Mouse (Mus musculus) cortical plate, adult 2 months (tissue): ENCODE data around the gene Klhdc4. TPM values are rescaled to one million over a fixed set of nuclear protein-coding genes. Genes with fewer than 3 reads are reported as not detected.

Experiments used
- H3K27ac ChIP-seq: fragments of 200-500 bp; 2 replicates; pipeline ENCODE4 v1.5.1; 2012; ENCODE audit warnings: low read length, control low read depth, inconsistent platforms; ENCODE audit not compliant: insufficient read depth
- H3K4me1 ChIP-seq: fragments of 200-500 bp; 2 replicates; pipeline ENCODE4 v1.6.1; 2011; ENCODE audit warnings: low read length; ENCODE audit not compliant: control insufficient read depth, insufficient read depth
- H3K4me3 ChIP-seq: fragments of 200-500 bp; 2 replicates; pipeline ENCODE4 v1.5.1; 2011; ENCODE audit warnings: mild to moderate bottlenecking, low read length, control low read depth; ENCODE audit not compliant: insufficient read depth
- CTCF ChIP-seq: fragments of 200-500 bp; IDR thresholded peaks from 2 replicates; pipeline ENCODE4 v1.5.1; 2011; ENCODE audit warnings: mild to moderate bottlenecking, control low read depth, low read length; ENCODE audit not compliant: insufficient read depth; ENCODE audit errors: extremely low read depth
- POLR2A ChIP-seq: fragments of 200-500 bp; IDR thresholded peaks from 2 replicates; pipeline ENCODE4 v1.6.1; 2011; ENCODE audit warnings: mild to moderate bottlenecking, low read length, control low read depth; ENCODE audit not compliant: insufficient read depth; ENCODE audit errors: extremely low read depth
- polyA plus RNA-seq: library from polyadenylated mRNA; depleted of rRNA; stranded (reverse); fragments of >200 nt; gene quantifications from 2 replicates; pipeline ENCODE4 v1.2.3, GENCODE M21; 2012

Klhdc4 gene
- polyA plus RNA-seq, 1 experiment = 46.8 TPM

DNA sequence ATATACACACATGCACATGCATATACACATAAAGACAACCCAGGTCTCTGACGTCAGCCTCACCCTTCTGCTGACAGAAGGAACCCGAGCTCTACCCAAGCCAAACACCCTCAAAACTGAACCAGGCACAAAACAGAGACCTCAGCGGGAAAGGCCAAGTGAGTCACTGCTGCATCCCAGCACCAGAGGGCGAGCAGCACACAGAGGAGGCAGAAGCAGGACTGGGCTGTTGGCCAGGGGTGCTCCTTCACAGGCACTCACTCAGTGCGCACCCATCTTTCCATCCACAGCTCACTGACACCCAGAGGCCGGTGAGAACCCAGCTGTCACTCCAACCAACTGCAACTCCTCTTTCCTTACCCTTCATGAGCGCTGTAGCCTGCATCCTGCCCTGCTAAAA lies 11.1 kb downstream of the Klhdc4 start:
- TF ChIP-seq CTCF (0 out of 2 replicates have a peak, but pooled peaks have one; percentile 6), POLR2A (no peak)
- Histone ChIP-seq H3K27ac (no peak overlapping the region), H3K4me1 (no peaks in the 10 kb centered on the region), H3K4me3 (no peak overlapping the region)

DNA sequence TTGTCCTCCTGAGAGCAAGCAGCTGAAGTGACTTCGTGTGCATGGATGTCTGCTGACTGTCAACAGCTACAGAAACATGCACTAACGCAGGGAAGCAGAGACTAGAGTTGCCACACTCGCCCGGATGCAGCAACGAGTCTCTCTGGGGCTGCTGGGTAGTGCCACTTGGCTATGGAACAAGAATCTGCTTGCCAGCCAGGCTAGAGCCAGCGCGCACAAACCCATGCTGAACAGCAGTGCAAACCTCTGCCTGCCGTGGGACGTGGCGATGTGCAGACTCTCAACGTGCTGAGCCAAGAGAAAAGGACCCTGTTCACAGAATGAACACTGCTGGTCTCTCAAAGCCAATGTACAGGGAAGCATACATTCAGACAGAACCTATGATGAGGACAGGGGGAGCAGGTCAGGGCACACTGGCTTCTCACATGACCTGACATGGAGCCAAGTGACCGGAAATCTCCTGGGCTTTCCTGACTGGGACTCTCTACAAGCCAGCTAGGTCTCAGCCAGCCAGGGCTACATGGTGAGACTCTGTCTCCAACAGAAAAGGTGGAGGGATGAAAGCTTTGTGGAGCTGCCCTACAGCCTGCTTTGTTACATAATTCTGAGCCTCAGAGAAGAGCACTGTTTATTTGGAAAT lies 17.3 kb downstream of the Klhdc4 start:
- Histone ChIP-seq H3K4me1 (peaks cover 15% of the 10 kb centered on the region), H3K4me3 (no peak overlapping the region), H3K27ac (peak overlapping the region; percentile 36)
- no peak for TF ChIP-seq CTCF
- TF ChIP-seq POLR2A = no peak

DNA sequence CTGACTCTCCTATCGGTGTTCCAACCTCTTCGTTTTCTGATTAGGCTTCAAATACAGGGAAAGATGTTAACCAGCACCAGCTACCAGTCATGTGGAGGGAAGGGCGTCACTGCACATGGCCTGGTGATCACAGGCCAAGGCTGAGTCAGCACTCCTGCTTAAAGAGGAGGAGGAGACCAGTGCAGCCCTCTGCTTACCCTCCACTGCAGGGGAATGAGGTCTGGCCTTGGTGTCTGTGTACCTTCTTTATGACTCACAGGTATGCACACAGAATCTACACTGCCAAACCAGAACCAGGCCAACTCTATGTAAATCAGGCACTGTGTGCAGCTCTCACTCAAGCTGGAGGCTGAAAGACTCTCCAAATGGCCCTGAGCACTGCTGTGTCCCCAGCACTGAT lies 17.9 kb downstream of the Klhdc4 start:
- Histone ChIP-seq H3K4me1 (peaks cover 15% of the 10 kb centered on the region), H3K4me3 (no peak overlapping the region), H3K27ac (peak overlapping the region; percentile 36)
- TF ChIP-seq POLR2A = no peak
- no peak for TF ChIP-seq CTCF

DNA sequence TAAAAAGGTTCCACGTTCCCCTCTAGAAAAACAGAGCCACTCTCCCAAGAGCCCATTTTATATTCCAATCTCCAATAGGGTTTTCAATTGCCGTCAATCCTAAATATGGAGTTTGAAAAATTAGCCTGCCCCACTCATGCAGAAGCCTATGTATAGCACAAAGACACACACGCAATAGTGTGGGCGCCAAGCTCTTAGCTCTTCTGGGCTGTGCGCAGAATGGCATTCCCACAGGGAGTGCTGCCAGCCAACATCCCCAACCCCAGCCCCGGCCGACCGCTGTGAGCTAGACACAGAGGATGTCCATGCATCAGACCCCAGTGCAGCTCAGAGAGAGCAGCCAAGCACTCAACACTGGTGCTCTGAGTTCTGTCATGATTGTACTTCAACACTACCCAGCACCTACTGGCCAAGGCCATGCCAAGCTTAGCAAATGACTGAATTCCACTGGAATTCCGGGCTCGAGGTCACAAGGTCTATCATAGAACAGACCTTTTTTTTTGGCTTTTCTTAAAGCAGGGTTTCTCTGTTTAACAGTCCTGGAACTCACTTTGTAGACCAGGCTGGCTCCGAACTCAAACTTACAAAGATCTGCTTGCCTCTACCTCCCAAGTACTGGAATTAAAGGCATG lies 19.7 kb downstream of the Klhdc4 start:
- H3K4me1 ChIP-seq = peaks cover 15% of the 10 kb centered on the region
- TF ChIP-seq CTCF (no peak), POLR2A (peak; percentile 41; the same call in 1 of the 2 replicates)
- peak overlapping the region; percentile 11; the same call in 1 of the 2 replicates for H3K27ac ChIP-seq
- no peak overlapping the region for H3K4me3 ChIP-seq

DNA sequence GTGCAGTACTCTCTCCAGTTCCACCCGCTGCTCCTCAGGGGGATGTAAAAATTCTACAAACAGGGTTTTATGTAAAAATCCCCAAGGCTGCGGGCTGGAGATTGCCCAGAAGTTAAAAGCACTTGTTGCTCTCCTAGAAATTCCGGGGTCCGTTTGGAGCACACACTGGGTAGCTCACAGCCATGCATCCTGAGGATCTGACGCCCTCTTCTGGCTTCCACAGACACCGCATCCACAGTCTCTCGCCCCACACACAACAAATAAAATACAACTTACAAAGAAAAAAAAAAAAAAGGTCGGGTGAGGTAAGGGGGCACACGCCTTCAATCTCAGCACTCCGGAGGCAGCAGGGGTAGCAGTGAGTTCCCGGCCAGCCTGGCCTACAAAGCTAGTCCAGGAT lies 21.3 kb downstream of the Klhdc4 start:
- no peak overlapping the region for H3K27ac ChIP-seq
- peaks cover 15% of the 10 kb centered on the region for H3K4me1 ChIP-seq
- TF ChIP-seq CTCF = 0 out of 2 replicates have a peak, but pooled peaks have one; percentile 10
- TF ChIP-seq POLR2A = no peak
- no peak overlapping the region for H3K4me3 ChIP-seq

DNA sequence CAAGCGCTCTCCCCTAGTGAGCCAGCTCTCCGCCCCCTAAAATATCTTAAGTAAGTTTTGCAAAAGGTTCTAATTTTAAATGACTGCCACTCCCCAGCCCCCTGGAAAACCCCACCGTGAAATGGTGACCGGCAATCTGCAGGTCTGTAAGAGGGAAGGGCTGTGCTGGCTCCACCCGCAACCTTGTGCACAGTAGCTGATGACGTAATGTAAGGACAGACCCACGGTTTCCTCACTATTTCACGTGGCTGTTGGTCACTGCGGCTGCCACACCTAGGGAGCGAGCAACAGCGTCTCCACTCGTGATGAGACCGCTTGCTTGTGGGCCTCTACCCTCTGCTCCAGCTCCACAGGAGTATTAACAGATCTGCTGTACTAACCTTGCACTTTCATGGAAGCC lies 23.2 kb downstream of the Klhdc4 start:
- Histone ChIP-seq H3K27ac (no peak overlapping the region), H3K4me1 (peaks cover 8% of the 10 kb centered on the region), H3K4me3 (no peak overlapping the region)
- no peak for TF ChIP-seq CTCF
- TF ChIP-seq POLR2A = no peak

DNA sequence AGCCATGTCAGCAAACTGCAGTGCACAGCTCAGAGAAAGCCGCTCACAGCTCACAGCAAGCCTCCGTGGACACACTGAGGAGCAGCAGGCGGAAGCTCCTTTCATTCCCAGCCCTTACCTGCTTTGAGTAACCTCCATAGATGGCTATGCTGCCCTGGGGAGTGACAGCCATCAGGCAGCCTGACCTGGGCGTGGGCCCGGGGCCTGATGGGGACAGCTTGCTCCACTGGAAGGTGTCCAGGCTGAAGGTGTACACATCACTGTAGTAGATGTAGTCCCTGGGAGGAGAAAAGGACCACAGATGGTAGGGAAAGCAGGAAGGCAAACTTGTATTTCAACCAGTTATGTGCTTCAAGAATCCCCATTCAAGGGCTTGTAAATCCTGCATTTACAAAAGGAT lies 24.5 kb downstream of the Klhdc4 start:
- Histone ChIP-seq H3K4me1 (peaks cover 8% of the 10 kb centered on the region), H3K4me3 (no peak overlapping the region), H3K27ac (no peak overlapping the region)
- TF ChIP-seq CTCF (no peak), POLR2A (no peak)

DNA sequence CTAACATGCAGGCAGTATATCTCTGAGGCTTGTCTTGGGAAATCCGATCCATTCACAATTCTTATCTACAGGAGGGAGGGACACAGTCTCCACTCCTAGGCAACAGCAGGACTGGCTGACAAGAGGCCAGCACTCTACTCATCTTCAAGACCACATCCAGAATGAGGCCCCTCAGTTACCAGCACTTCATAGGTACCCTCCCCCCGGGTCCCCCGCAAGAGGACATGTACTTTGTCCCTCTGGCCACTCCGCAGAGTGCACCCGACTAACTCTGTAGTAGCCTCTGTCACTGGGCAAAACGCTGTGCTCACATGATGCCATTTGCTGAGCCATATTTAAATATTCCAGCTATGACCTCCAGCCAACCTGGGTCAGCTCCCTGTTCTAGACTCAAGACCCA lies 31.0 kb downstream of the Klhdc4 start:
- no peak for TF ChIP-seq POLR2A
- TF ChIP-seq CTCF = no peak
- Histone ChIP-seq H3K27ac (no peak overlapping the region), H3K4me1 (no peaks in the 10 kb centered on the region), H3K4me3 (no peak overlapping the region)

DNA sequence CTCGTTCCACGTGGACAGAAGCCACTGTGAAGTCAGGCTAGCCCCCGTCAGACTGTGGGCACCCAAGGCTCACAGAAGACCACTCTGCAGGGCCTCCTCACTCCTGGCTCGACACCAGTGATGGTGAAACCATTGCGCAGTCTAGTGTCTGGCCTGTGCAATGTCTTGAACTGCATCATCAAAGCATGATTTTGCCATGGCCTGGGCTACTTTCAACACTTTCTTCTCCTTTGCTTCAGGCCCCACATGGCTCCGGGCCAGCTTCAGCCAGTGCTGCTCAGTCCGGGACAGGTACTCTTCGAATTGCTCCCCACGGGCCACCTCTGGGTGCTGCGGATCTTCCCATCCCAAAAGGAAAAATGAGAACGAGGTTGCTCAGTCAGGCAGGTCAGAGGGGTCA lies 33.0 kb downstream of the Klhdc4 start:
- no peak for TF ChIP-seq POLR2A
- TF ChIP-seq CTCF = no peak
- no peak overlapping the region for H3K27ac ChIP-seq
- no peak overlapping the region for H3K4me3 ChIP-seq
- peaks cover 1% of the 10 kb centered on the region; the same call in 1 of the 2 replicates for H3K4me1 ChIP-seq

DNA sequence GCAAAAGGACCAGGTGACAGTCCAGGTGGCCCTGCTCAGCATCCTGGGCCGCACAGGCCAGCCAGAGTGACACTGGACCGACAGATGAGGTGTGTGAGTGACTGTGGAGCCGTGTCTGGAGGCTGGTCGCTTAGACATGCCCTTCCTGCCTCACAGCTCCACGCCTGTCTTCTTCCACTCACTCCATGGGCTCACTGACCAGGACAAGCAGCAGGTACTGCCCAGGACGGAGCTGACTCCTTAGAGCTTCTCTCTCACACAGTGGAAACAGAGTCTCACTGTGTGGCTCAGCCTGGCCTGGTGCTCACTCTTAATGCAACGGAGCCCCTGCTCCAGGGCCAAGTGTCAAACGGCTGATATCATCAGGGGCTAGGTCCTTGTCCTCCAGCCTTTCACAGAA lies 33.9 kb downstream of the Klhdc4 start:
- Histone ChIP-seq H3K4me1 (peaks cover 1% of the 10 kb centered on the region; the same call in 1 of the 2 replicates), H3K27ac (no peak overlapping the region), H3K4me3 (no peak overlapping the region)
- TF ChIP-seq POLR2A (no peak), CTCF (no peak)

DNA sequence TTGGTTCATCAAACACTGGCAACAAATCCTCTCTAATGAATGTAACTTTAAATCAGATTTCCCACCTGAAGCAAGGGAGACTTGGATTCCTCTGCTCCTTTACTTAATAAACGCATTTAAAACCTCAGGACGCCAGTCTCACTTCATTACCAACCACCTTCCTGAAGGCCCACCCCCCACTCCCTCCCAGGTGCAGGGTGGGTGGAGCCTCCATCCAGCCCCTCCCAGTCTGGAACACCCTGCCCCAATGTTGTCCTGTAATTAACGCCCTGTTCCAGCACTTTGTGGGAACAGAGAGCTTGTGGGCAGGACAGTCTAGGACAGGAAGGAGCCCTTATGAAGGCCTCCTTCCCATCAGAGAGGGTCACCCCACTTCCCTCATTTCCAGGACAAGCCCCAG lies 35.2 kb downstream of the Klhdc4 start:
- Histone ChIP-seq H3K4me3 (no peak overlapping the region), H3K27ac (no peak overlapping the region), H3K4me1 (peaks cover 1% of the 10 kb centered on the region; the same call in 1 of the 2 replicates)
- no peak for TF ChIP-seq CTCF
- TF ChIP-seq POLR2A = no peak
